ENCODE assay signal across 29 mouse cellular contexts in genomic region chr8:116290671-116291245, GRCm38 (mm10).
A peak's percentile ranks its signal among the peaks of the same experiment; 100 is the strongest.
DNase-seq lines count a peak whose midpoint lies in the region; ATAC-seq and TF ChIP-seq lines count a peak whose summit lies in the region.
"Had no signal": no experiment of that assay in that cellular context is flagged by ENCODE, and none has a peak within 500 bp of the region (broad histone marks: within the 10 kb centered on the region; RNA-seq: fewer than 3 reads in every experiment).

No protein-coding gene starts in this region.

- 40% methylated on average over 6 of the region's 6 CpGs for WGBS in kidney, adult 2 months
- WGBS in kidney, embryonic 16.5 days = 46% methylated on average over 6 of the region's 6 CpGs
- 82% methylated on average over 6 of the region's 6 CpGs for WGBS in hindbrain, embryonic 11.5 days

- in situ Hi-C loops in Patski (cut with MboI; ENCODE audit: low pct_unique_long_range_greater_than_20kb) = no loop called here

- DNase-seq in Patski (ENCODE audit: low read depth, low spot score) = no peak
- peak; percentile 95 for DNase-seq in kidney, adult 2 months
- peak; percentile 70 to 91 for DNase-seq in kidney, postnatal 36 days
- no peak for DNase-seq in retina, embryonic 14.5 days (ENCODE audit: low spot score)
- DNase-seq in testis, postnatal 14 days (ENCODE audit: low spot score) = no peak
- DNase-seq in hindbrain, embryonic 11.5 days (ENCODE audit: low spot score) = no peak
- DNase-seq: adrenal gland, adult 2 months; adrenal gland, postnatal 36 days; cerebellum, adult 8-10 months; cerebellum, postnatal 25 days; gastrocnemius, postnatal 25 days; heart, postnatal 36 days; liver, postnatal 0 days; lung, postnatal 36 days; retina, postnatal 1 day; right cerebral cortex, postnatal 14 days; thymus, postnatal 14 days had no signal

- CTCF ChIA-PET in Patski (lab: Charles Lee) = interaction anchor here (0.7 kb wide), 1 partner anchor 50 kb away, joined by 3 read pairs; no protein-coding TSS in a partner anchor

- no peak overlapping the region; the same call in 1 of the 2 replicates for H3K27ac ChIP-seq in kidney, adult 2 months (ENCODE audit: insufficient read depth, low read depth, low read length)
- H3K27ac ChIP-seq in kidney, embryonic 16.5 days (ENCODE audit: low read length) = no peak overlapping the region
- H3K27ac ChIP-seq in hindbrain, embryonic 11.5 days (ENCODE audit: low read depth, low read length) = no peak overlapping the region
- H3K27ac ChIP-seq: embryonic facial prominence, embryonic 12.5 days; heart, embryonic 10.5 days; hindbrain, embryonic 13.5 days; limb, embryonic 12.5 days; liver, embryonic 12.5 days; neural tube, embryonic 13.5 days; stomach, embryonic 15.5 days had no signal

- ATAC-seq in Patski = peak; percentile 39
- ATAC-seq in kidney, embryonic 16.5 days (ENCODE audit: low FRiP score, low TSS enrichment) = peak; percentile 84
- ATAC-seq in hindbrain, embryonic 11.5 days (ENCODE audit: low FRiP score) = no peak
- ATAC-seq: activated CD4-positive, CD25-positive, alpha-beta regulatory T cell, adult 4 months; CD4-positive, CD25-positive, alpha-beta regulatory T cell, adult 4 months; forebrain, embryonic 14.5 days; liver, embryonic 12.5 days; liver, postnatal 0 days had no signal

- POLR2A ChIA-PET in Patski (lab: Charles Lee) = no interaction called here

- TF ChIP-seq POLR2A in kidney, adult 2 months (IDR thresholded peaks at IDR 0.05; ENCODE audit: low read depth, low read length) = no peak

- no peaks in the 10 kb centered on the region for H3K36me3 ChIP-seq in kidney, adult 2 months (ENCODE audit: control insufficient read depth, insufficient read depth, low read length)
- no peaks in the 10 kb centered on the region for H3K36me3 ChIP-seq in kidney, embryonic 16.5 days (ENCODE audit: insufficient read depth, low read length)
- no peaks in the 10 kb centered on the region for H3K36me3 ChIP-seq in hindbrain, embryonic 11.5 days (ENCODE audit: control insufficient read depth, insufficient read depth, low read length)
- H3K36me3 ChIP-seq: embryonic facial prominence, embryonic 12.5 days; heart, embryonic 10.5 days; hindbrain, embryonic 13.5 days; limb, embryonic 12.5 days; liver, embryonic 12.5 days; neural tube, embryonic 13.5 days; stomach, embryonic 15.5 days had no signal

- peaks cover 5% of the 10 kb centered on the region; the same call in 1 of the 2 replicates for H3K4me1 ChIP-seq in kidney, adult 2 months (ENCODE audit: control insufficient read depth, insufficient read depth, low read length)
- H3K4me1 ChIP-seq in kidney, embryonic 16.5 days (ENCODE audit: insufficient read depth, low read length) = 0 out of 2 replicates have a peak, but pooled peaks cover 5% of the 10 kb centered on the region
- H3K4me1 ChIP-seq in hindbrain, embryonic 11.5 days (replicated peaks; ENCODE audit: control insufficient read depth, insufficient read depth, low read length) = no peaks in the 10 kb centered on the region
- H3K4me1 ChIP-seq: embryonic facial prominence, embryonic 12.5 days; hindbrain, embryonic 13.5 days; limb, embryonic 12.5 days; liver, embryonic 12.5 days; neural tube, embryonic 13.5 days; stomach, embryonic 15.5 days had no signal

- TF ChIP-seq CTCF in Patski (IDR thresholded peaks at IDR 0.05) = no peak
- no peak for TF ChIP-seq CTCF in kidney, adult 2 months (conservative IDR thresholded peaks at IDR 0.05; ENCODE audit: insufficient read depth, insufficient read length, low read depth, low read length)

- no peak overlapping the region for H3K9ac ChIP-seq in kidney, embryonic 16.5 days (replicated peaks; ENCODE audit: low read length)
- H3K9ac ChIP-seq in hindbrain, embryonic 11.5 days (ENCODE audit: low read depth, low read length) = no peak overlapping the region
- H3K9ac ChIP-seq: embryonic facial prominence, embryonic 12.5 days; hindbrain, embryonic 13.5 days; limb, embryonic 12.5 days; liver, embryonic 12.5 days; liver, postnatal 0 days; neural tube, embryonic 13.5 days; stomach, embryonic 15.5 days had no signal

- H3K9me3 ChIP-seq in kidney, embryonic 16.5 days (ENCODE audit: low read length) = no peaks in the 10 kb centered on the region
- no peaks in the 10 kb centered on the region for H3K9me3 ChIP-seq in hindbrain, embryonic 11.5 days (ENCODE audit: control insufficient read depth, low read length)
- H3K9me3 ChIP-seq: embryonic facial prominence, embryonic 12.5 days; heart, embryonic 10.5 days; hindbrain, embryonic 13.5 days; limb, embryonic 12.5 days; liver, embryonic 12.5 days; neural tube, embryonic 13.5 days; stomach, embryonic 15.5 days had no signal

- no peak overlapping the region for H3K4me3 ChIP-seq in kidney, adult 2 months (ENCODE audit: insufficient read depth, low read depth, low read length)
- H3K4me3 ChIP-seq in kidney, embryonic 16.5 days (ENCODE audit: low read length) = no peak overlapping the region
- H3K4me3 ChIP-seq in hindbrain, embryonic 11.5 days (ENCODE audit: low read depth, low read length) = no peak overlapping the region
- H3K4me3 ChIP-seq: embryonic facial prominence, embryonic 12.5 days; heart, embryonic 10.5 days; hindbrain, embryonic 13.5 days; limb, embryonic 12.5 days; liver, embryonic 12.5 days; neural tube, embryonic 13.5 days; stomach, embryonic 15.5 days had no signal

- no peak overlapping the region for H3K4me2 ChIP-seq in kidney, embryonic 16.5 days (replicated peaks; ENCODE audit: low read depth, low read length)
- no peak overlapping the region for H3K4me2 ChIP-seq in hindbrain, embryonic 11.5 days (replicated peaks; ENCODE audit: low read depth, low read length)
- H3K4me2 ChIP-seq: embryonic facial prominence, embryonic 12.5 days; hindbrain, embryonic 13.5 days; limb, embryonic 12.5 days; liver, embryonic 12.5 days; midbrain, embryonic 11.5 days; neural tube, embryonic 13.5 days; stomach, embryonic 15.5 days had no signal

- peaks cover 19% of the 10 kb centered on the region for H3K27me3 ChIP-seq in Patski
- H3K27me3 ChIP-seq in kidney, adult 2 months (replicated peaks; ENCODE audit: control insufficient read depth, insufficient read depth, low read length) = no peaks in the 10 kb centered on the region
- no peaks in the 10 kb centered on the region for H3K27me3 ChIP-seq in kidney, embryonic 16.5 days (ENCODE audit: insufficient read depth, low read length)
- no peaks in the 10 kb centered on the region for H3K27me3 ChIP-seq in hindbrain, embryonic 11.5 days (ENCODE audit: control insufficient read depth, insufficient read depth, low read length)
- H3K27me3 ChIP-seq: embryonic facial prominence, embryonic 12.5 days; hindbrain, embryonic 13.5 days; limb, embryonic 12.5 days; liver, embryonic 12.5 days; neural tube, embryonic 13.5 days; stomach, embryonic 15.5 days had no signal

Comparison
In these comparisons a context has a peak if more than half of its experiments do, and no peak if none do; other contexts are left out.
1. DNase-seq: peak in kidney, adult 2 months (single experiment) and kidney, postnatal 36 days (2 of 2); none in Patski (single experiment), retina, embryonic 14.5 days (single experiment), testis, postnatal 14 days (single experiment) and hindbrain, embryonic 11.5 days (single experiment).